Mouse (Mus musculus) thymus, adult 2 months (tissue): ENCODE results near the gene Defb36. TPM values are rescaled to one million over a fixed set of nuclear protein-coding genes. Genes with fewer than 3 reads are reported as not detected.
A peak's percentile ranks its signal among the peaks of the same experiment; 100 is the strongest.

Experiments used
- DNase-seq: peaks from one replicate; pipeline ENCODE4 v3.0.0; 2021
- H3K27ac ChIP-seq: fragments of 200-500 bp; 2 replicates; pipeline ENCODE4 v1.5.1; 2012; ENCODE audit warnings: low read length, control low read depth; ENCODE audit not compliant: control insufficient read depth, insufficient read depth
- H3K27me3 ChIP-seq: fragments of 200-500 bp; 2 replicates; pipeline ENCODE4 v1.6.1; 2012; ENCODE audit warnings: mild to moderate bottlenecking, low read length, moderate library complexity, mixed read lengths; ENCODE audit not compliant: control insufficient read depth, insufficient read depth
- H3K36me3 ChIP-seq: fragments of 200-500 bp; 2 replicates; pipeline ENCODE4 v1.6.1; 2012; ENCODE audit warnings: mild to moderate bottlenecking, low read length, moderate library complexity; ENCODE audit not compliant: control insufficient read depth, insufficient read depth
- H3K4me1 ChIP-seq: fragments of 200-500 bp; replicated peaks from 2 replicates; pipeline ENCODE4 v1.6.1; 2012; ENCODE audit warnings: low read length; ENCODE audit not compliant: control insufficient read depth, insufficient read depth
- H3K4me3 ChIP-seq: fragments of 200-500 bp; 2 replicates; pipeline ENCODE4 v1.5.1; 2012; ENCODE audit warnings: mild to moderate bottlenecking, low read length, control low read depth, moderate library complexity; ENCODE audit not compliant: control insufficient read depth, insufficient read depth
- CTCF ChIP-seq: fragments of 200-500 bp; IDR thresholded peaks from 2 replicates; pipeline ENCODE4 v1.5.1; 2012; ENCODE audit warnings: mild to moderate bottlenecking, control low read depth, low read length, moderate library complexity, borderline replicate concordance; ENCODE audit not compliant: control insufficient read depth, poor library complexity, insufficient read depth; ENCODE audit errors: extremely low read depth
- POLR2A ChIP-seq: fragments of 200-500 bp; IDR thresholded peaks from 2 replicates; pipeline ENCODE4 v1.6.1; 2012; ENCODE audit warnings: mild to moderate bottlenecking, low read length, control low read depth, moderate library complexity; ENCODE audit not compliant: control insufficient read depth, poor library complexity, insufficient read depth; ENCODE audit errors: extremely low read depth
- WGBS: fragments of 180-500 bp; shearing (Covaris S2); methylation state at CpG from one replicate; pipeline ENCODE4 v1.1.7; 2018; 5-methylcytosine and 5-hydroxymethylcytosine counted together
- polyA plus RNA-seq: library from polyadenylated mRNA; depleted of rRNA; stranded (reverse); fragments of >200 nt; gene quantifications from 2 replicates; pipeline ENCODE4 v1.2.3, GENCODE M21; 2012

The Defb36 gene
- polyA plus RNA-seq, 1 experiment = not detected

DNA sequence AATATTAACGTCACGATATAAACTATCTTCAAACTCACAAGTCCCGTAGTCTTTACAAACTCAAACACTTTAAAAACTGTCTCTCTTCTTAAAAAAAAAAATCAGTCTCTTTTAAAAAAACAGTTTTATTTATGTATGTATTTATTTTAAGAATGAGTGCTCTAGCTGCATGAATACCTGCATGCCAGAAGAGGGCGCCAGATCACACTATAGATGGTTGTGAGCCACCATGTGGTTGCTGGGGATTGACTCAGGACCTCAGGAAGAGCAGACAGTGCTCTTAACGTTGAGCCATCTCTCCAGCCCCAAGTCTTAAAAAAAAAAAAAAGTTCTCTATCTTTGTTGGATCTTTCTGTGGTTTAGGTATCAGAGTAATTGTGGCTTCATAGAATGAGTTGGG is 13.2 kb downstream of the Defb36 start:
- TF ChIP-seq CTCF (no peak), POLR2A (no peak)
- H3K4me3 ChIP-seq = no peak overlapping the region
- no peaks in the 10 kb centered on the region for H3K27me3 ChIP-seq
- 0 out of 2 replicates have a peak, but pooled peaks cover 2% of the 10 kb centered on the region for H3K4me1 ChIP-seq
- no peak overlapping the region for H3K27ac ChIP-seq
- WGBS = 68% methylated on average over 5 of the region's 5 CpGs
- no peaks in the 10 kb centered on the region for H3K36me3 ChIP-seq
- DNase-seq = peak; percentile 18

DNA sequence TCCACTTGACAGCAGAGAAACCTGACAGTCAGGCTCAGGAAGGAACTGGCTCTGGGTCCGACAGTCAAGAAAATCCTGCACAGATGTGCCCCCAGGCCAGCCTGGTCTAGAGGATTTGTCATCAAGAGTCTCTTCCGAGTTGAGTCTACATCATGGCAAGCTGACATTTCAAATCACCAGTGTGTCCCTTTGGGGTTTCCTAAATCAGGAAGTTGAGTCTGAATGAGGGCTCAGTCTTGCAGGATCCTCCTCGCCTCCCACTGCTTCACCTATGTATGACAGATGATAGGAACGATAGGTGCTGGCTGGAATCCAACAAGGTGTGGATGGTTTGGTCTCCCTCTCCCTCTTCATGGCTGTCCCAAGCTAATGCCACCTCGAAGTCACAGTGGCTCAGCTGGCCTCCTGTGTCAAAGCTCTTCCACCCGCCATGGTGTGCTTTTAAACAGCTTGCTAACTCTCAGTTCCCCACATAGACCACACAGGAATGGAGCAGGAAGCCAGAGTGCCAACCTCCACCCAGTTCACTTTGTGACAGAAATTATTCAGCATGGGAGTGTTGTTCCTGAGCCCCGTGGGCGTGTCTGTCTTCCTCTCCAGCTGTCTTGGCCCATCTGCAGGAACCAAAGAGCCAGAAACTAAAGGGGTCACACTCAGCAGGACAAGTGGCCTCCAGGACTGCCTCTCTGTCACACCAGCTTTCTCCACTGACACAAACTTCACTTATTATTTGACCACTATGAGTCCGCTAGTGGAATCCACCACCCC is 16.4 kb downstream of the Defb36 start:
- 16% methylated on average over 9 of the region's 9 CpGs for WGBS
- no peak for DNase-seq

DNA sequence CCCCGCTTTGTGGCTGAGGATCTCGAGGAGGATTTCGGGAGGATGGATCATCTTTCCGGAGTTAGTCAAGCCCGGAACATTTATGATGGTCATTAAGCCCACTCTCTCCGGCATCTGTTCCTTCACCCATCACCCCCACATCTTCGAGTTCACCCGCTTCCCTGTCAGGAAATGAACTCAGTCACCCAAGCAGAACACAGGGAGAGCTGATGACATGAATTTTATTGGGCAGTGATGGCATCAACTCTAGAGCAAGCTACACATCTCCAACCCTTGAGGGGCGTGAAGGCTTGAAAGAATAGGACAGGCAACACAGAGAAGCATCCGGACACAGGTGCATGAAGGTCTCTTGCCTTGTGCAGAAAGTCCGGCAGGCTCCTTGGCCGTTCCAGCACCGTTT is 18.0 kb downstream of the Defb36 start:
- no peaks in the 10 kb centered on the region for H3K36me3 ChIP-seq
- H3K27me3 ChIP-seq = peaks cover 5% of the 10 kb centered on the region; the same call in 1 of the 2 replicates
- H3K4me3 ChIP-seq = no peak overlapping the region
- TF ChIP-seq POLR2A (no peak), CTCF (no peak)
- no peak for DNase-seq
- WGBS = 87% methylated on average over 13 of the region's 13 CpGs
- H3K27ac ChIP-seq = no peak overlapping the region
- 0 out of 2 replicates have a peak, but pooled peaks cover 2% of the 10 kb centered on the region for H3K4me1 ChIP-seq

More for the DNA sequence above, 16.4 kb downstream of the Defb36 start:
- TF ChIP-seq CTCF (no peak), POLR2A (no peak)
- H3K36me3 ChIP-seq = no peaks in the 10 kb centered on the region
- H3K27ac ChIP-seq = no peak overlapping the region
- 0 out of 2 replicates have a peak, but pooled peaks cover 2% of the 10 kb centered on the region for H3K4me1 ChIP-seq
- H3K27me3 ChIP-seq = no peaks in the 10 kb centered on the region
- H3K4me3 ChIP-seq = no peak overlapping the region

- peaks cover 5% of the 10 kb centered on the region; the same call in 1 of the 2 replicates for H3K27me3 ChIP-seq
- H3K36me3 ChIP-seq = no peaks in the 10 kb centered on the region
- no peak within 1 kb of the TSS for H3K27ac ChIP-seq
- H3K4me3 ChIP-seq = no peak within 1 kb of the TSS
- TF ChIP-seq POLR2A (no peak), CTCF (no peak)
- no peak for DNase-seq
- 92% methylated on average over 7 of the region's 7 CpGs for WGBS
- 0 out of 2 replicates have a peak, but pooled peaks cover 2% of the 10 kb centered on the region for H3K4me1 ChIP-seq
Measured at GRCm38 (mm10) chr2:152622953-152623352, 18.8 kb downstream of the Defb36 start, which contains the start of gene Defb25. Gene Defb25 (minus strand): TSS chr2:152623053.

- H3K36me3 ChIP-seq = no peaks in the 10 kb centered on the region
- H3K4me3 ChIP-seq = no peak overlapping the region
- H3K4me1 ChIP-seq = 0 out of 2 replicates have a peak, but pooled peaks cover 2% of the 10 kb centered on the region
- TF ChIP-seq CTCF = no peak
- DNase-seq = no peak
- H3K27me3 ChIP-seq = peaks cover 5% of the 10 kb centered on the region; the same call in 1 of the 2 replicates
- H3K27ac ChIP-seq = no peak overlapping the region
- WGBS = 99% methylated on average over 2 of the region's 2 CpGs
Measured at GRCm38 (mm10) chr2:152624566-152624965, 20.4 kb downstream of the Defb36 start.

- Histone ChIP-seq H3K4me3 (no peak overlapping the region), H3K4me1 (0 out of 2 replicates have a peak, but pooled peaks cover 2% of the 10 kb centered on the region), H3K36me3 (no peaks in the 10 kb centered on the region), H3K27me3 (peaks cover 5% of the 10 kb centered on the region; the same call in 1 of the 2 replicates), H3K27ac (no peak overlapping the region)
- 40% methylated on average over 1 of the region's 1 CpGs for WGBS
- DNase-seq = no peak
- TF ChIP-seq CTCF (no peak), POLR2A (no peak)
Measured at GRCm38 (mm10) chr2:152625256-152625655, 21.1 kb downstream of the Defb36 start.
